Mouse (Mus musculus): Measurements from ENCODE around the gene Fgfr2. TPM values are rescaled to one million over a fixed set of nuclear protein-coding genes. Genes with fewer than 3 reads are reported as not detected.

Fgfr2 gene
- polyA plus RNA-seq, 1 experiment from 2014 or later: 20.3 TPM

DNA sequence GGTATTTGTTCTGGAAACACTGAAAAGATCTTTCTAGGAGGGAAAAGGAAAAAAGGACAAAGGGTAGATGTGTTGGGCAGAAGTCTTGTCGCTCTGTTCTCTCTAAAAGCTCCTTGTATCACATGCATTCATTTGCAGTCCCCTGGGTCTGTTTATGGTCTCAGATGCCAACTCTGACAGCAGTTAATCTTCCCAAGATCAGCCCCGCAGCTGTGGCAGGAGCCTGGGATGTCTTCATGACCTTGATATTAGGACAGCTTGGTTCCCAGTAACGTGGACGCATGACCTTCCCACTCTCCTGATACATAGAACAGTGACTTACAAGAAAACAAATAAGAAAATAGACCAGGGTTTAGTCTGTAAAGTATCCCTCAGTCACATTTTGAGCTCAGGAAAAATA lies 2509.2 kb downstream of the Fgfr2 start:
- Histone ChIP-seq H3K27ac (ENCODE audit: low read length) (0 out of 2 replicates have a peak overlapping the region, but pooled peaks have one; percentile 20), H3K9ac (ENCODE audit: low read length) (no peak overlapping the region), H3K4me3 (ENCODE audit: low read length) (no peak overlapping the region), H3K36me3 (ENCODE audit: control insufficient read depth, insufficient read depth) (no peaks in the 10 kb centered on the region), H3K4me1 (ENCODE audit: control insufficient read depth, insufficient read depth, low read length) (no peaks in the 10 kb centered on the region; the same call in 1 of the 2 replicates), H3K4me2 (ENCODE audit: low read depth, low read length) (no peak overlapping the region), H3K27me3 (ENCODE audit: control insufficient read depth, insufficient read depth, low read length) (no peaks in the 10 kb centered on the region), H3K9me3 (replicated peaks; ENCODE audit: control insufficient read depth, low read length) (no peaks in the 10 kb centered on the region)
- WGBS: 49% methylated on average over 4 of the region's 4 CpGs
- no peak for ATAC-seq (replicated peaks; ENCODE audit: extremely low read depth, insufficient read depth, low FRiP score)

GRCm38 (mm10) chr7:130606958-130607357 lies 2516.2 kb downstream of the Fgfr2 start:
- no peak for ATAC-seq (replicated peaks; ENCODE audit: extremely low read depth, insufficient read depth, low FRiP score)
- WGBS: 88% methylated on average over 4 of the region's 4 CpGs
- Histone ChIP-seq H3K4me1 (ENCODE audit: control insufficient read depth, insufficient read depth, low read length) (peaks cover 5% of the 10 kb centered on the region; the same call in 1 of the 2 replicates), H3K9me3 (replicated peaks; ENCODE audit: control insufficient read depth, low read length) (no peaks in the 10 kb centered on the region), H3K9ac (ENCODE audit: low read length) (no peak overlapping the region), H3K27me3 (ENCODE audit: control insufficient read depth, insufficient read depth, low read length) (no peaks in the 10 kb centered on the region), H3K36me3 (ENCODE audit: control insufficient read depth, insufficient read depth) (no peaks in the 10 kb centered on the region), H3K27ac (ENCODE audit: low read length) (no peak overlapping the region), H3K4me2 (ENCODE audit: low read depth, low read length) (no peak overlapping the region), H3K4me3 (ENCODE audit: low read length) (no peak overlapping the region)

GRCm38 (mm10) chr7:130605111-130605510 lies 2518.0 kb downstream of the Fgfr2 start:
- Histone ChIP-seq H3K27ac (ENCODE audit: low read length) (no peak overlapping the region), H3K27me3 (ENCODE audit: control insufficient read depth, insufficient read depth, low read length) (no peaks in the 10 kb centered on the region), H3K9ac (ENCODE audit: low read length) (no peak overlapping the region), H3K4me3 (ENCODE audit: low read length) (no peak overlapping the region), H3K36me3 (ENCODE audit: control insufficient read depth, insufficient read depth) (no peaks in the 10 kb centered on the region), H3K9me3 (replicated peaks; ENCODE audit: control insufficient read depth, low read length) (no peaks in the 10 kb centered on the region), H3K4me1 (ENCODE audit: control insufficient read depth, insufficient read depth, low read length) (peaks cover 5% of the 10 kb centered on the region; the same call in 1 of the 2 replicates), H3K4me2 (ENCODE audit: low read depth, low read length) (no peak overlapping the region)
- WGBS: 22% methylated on average over 6 of the region's 6 CpGs
- ATAC-seq (replicated peaks; ENCODE audit: extremely low read depth, insufficient read depth, low FRiP score): no peak

GRCm38 (mm10) chr7:130604390-130604789 lies 2518.8 kb downstream of the Fgfr2 start:
- H3K4me2 ChIP-seq (ENCODE audit: low read depth, low read length): no peak overlapping the region
- no peaks in the 10 kb centered on the region for H3K27me3 ChIP-seq (ENCODE audit: control insufficient read depth, insufficient read depth, low read length)
- no peak overlapping the region for H3K9ac ChIP-seq (ENCODE audit: low read length)
- no peak overlapping the region for H3K4me3 ChIP-seq (ENCODE audit: low read length)
- ATAC-seq (replicated peaks; ENCODE audit: extremely low read depth, insufficient read depth, low FRiP score): no peak
- no peaks in the 10 kb centered on the region for H3K9me3 ChIP-seq (replicated peaks; ENCODE audit: control insufficient read depth, low read length)
- H3K4me1 ChIP-seq (ENCODE audit: control insufficient read depth, insufficient read depth, low read length): peaks cover 5% of the 10 kb centered on the region; the same call in 1 of the 2 replicates
- H3K27ac ChIP-seq (ENCODE audit: low read length): no peak overlapping the region
- H3K36me3 ChIP-seq (ENCODE audit: control insufficient read depth, insufficient read depth): no peaks in the 10 kb centered on the region
- 62% methylated on average over 2 of the region's 2 CpGs for WGBS

GRCm38 (mm10) chr7:130603556-130603955 lies 2519.6 kb downstream of the Fgfr2 start:
- WGBS: 75% methylated on average over 5 of the region's 5 CpGs
- no peak overlapping the region for H3K4me2 ChIP-seq (ENCODE audit: low read depth, low read length)

GRCm38 (mm10) chr7:130602804-130603203 lies 2520.3 kb downstream of the Fgfr2 start:
- Histone ChIP-seq H3K27me3 (ENCODE audit: control insufficient read depth, insufficient read depth, low read length) (no peaks in the 10 kb centered on the region), H3K4me2 (ENCODE audit: low read depth, low read length) (no peak overlapping the region), H3K4me3 (ENCODE audit: low read length) (no peak overlapping the region), H3K4me1 (ENCODE audit: control insufficient read depth, insufficient read depth, low read length) (peaks cover 5% of the 10 kb centered on the region; the same call in 1 of the 2 replicates), H3K9me3 (replicated peaks; ENCODE audit: control insufficient read depth, low read length) (no peaks in the 10 kb centered on the region), H3K27ac (ENCODE audit: low read length) (no peak overlapping the region), H3K9ac (ENCODE audit: low read length) (no peak overlapping the region), H3K36me3 (ENCODE audit: control insufficient read depth, insufficient read depth) (no peaks in the 10 kb centered on the region)
- no peak for ATAC-seq (replicated peaks; ENCODE audit: extremely low read depth, insufficient read depth, low FRiP score)
- WGBS: 70% methylated on average over 1 of the region's 1 CpGs

More at GRCm38 (mm10) chr7:130603556-130603955, 2519.6 kb downstream of the Fgfr2 start:
- no peak overlapping the region for H3K27ac ChIP-seq (ENCODE audit: low read length)
- H3K27me3 ChIP-seq (ENCODE audit: control insufficient read depth, insufficient read depth, low read length): no peaks in the 10 kb centered on the region
- no peak overlapping the region for H3K9ac ChIP-seq (ENCODE audit: low read length)
- no peaks in the 10 kb centered on the region for H3K36me3 ChIP-seq (ENCODE audit: control insufficient read depth, insufficient read depth)
- ATAC-seq (replicated peaks; ENCODE audit: extremely low read depth, insufficient read depth, low FRiP score): no peak
- peaks cover 5% of the 10 kb centered on the region; the same call in 1 of the 2 replicates for H3K4me1 ChIP-seq (ENCODE audit: control insufficient read depth, insufficient read depth, low read length)
- no peaks in the 10 kb centered on the region for H3K9me3 ChIP-seq (replicated peaks; ENCODE audit: control insufficient read depth, low read length)
- no peak overlapping the region for H3K4me3 ChIP-seq (ENCODE audit: low read length)

DNA sequence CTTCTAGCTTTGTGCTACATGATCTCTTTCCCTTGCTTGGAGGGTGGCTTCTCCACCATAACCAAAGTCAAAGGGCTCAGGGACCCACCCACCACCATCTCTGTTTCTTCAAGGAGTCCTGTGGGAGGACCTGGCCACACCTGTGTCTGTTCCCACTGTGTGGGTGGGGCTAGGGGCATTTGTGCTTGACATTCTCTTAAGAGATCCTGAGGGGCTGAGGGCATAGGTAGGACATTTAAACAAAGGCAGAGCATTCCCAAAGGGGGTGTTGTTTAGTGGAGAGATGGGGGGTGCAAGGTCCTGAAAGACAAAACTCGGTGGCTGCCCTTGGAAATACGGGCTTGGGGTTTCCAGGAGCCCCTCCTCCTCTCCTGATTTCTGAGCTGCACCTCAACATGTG lies 2522.6 kb downstream of the Fgfr2 start:
- Histone ChIP-seq H3K27me3 (ENCODE audit: control insufficient read depth, insufficient read depth, low read length) (no peaks in the 10 kb centered on the region), H3K9me3 (replicated peaks; ENCODE audit: control insufficient read depth, low read length) (no peaks in the 10 kb centered on the region), H3K4me1 (ENCODE audit: control insufficient read depth, insufficient read depth, low read length) (peaks cover 16% of the 10 kb centered on the region), H3K27ac (ENCODE audit: low read length) (no peak overlapping the region), H3K9ac (ENCODE audit: low read length) (no peak overlapping the region), H3K4me3 (ENCODE audit: low read length) (no peak overlapping the region), H3K36me3 (ENCODE audit: control insufficient read depth, insufficient read depth) (no peaks in the 10 kb centered on the region), H3K4me2 (ENCODE audit: low read depth, low read length) (no peak overlapping the region)
- 70% methylated on average over 2 of the region's 2 CpGs for WGBS
- ATAC-seq (replicated peaks; ENCODE audit: extremely low read depth, insufficient read depth, low FRiP score): no peak

DNA sequence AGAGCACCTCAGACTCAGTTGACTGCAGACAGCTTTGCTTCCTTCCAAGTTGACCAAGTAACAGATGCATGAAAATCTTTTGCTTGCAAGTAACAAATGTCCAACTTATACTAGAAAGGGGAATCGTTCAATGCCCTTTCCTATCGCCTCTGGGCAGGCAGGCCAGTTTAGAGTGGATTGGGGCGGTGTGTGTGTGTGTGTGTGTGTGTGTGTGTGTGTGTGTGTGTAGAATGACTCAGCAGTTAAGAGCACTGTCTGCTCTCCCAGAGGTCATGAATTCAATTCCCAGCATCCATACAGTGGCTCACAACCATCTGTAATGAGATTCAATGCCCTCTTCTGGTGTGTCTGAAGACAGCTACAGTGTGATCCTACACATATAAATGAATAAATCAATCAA lies 2523.1 kb downstream of the Fgfr2 start:
- no peaks in the 10 kb centered on the region for H3K27me3 ChIP-seq (ENCODE audit: control insufficient read depth, insufficient read depth, low read length)
- H3K27ac ChIP-seq (ENCODE audit: low read length): no peak overlapping the region
- no peaks in the 10 kb centered on the region for H3K36me3 ChIP-seq (ENCODE audit: control insufficient read depth, insufficient read depth)
- H3K4me1 ChIP-seq (ENCODE audit: control insufficient read depth, insufficient read depth, low read length): peaks cover 13% of the 10 kb centered on the region
- H3K4me2 ChIP-seq (ENCODE audit: low read depth, low read length): no peak overlapping the region
- 85% methylated on average over 3 of the region's 3 CpGs for WGBS
- H3K9me3 ChIP-seq (replicated peaks; ENCODE audit: control insufficient read depth, low read length): no peaks in the 10 kb centered on the region
- no peak for ATAC-seq (replicated peaks; ENCODE audit: extremely low read depth, insufficient read depth, low FRiP score)
- no peak overlapping the region for H3K9ac ChIP-seq (ENCODE audit: low read length)
- H3K4me3 ChIP-seq (ENCODE audit: low read length): no peak overlapping the region

DNA sequence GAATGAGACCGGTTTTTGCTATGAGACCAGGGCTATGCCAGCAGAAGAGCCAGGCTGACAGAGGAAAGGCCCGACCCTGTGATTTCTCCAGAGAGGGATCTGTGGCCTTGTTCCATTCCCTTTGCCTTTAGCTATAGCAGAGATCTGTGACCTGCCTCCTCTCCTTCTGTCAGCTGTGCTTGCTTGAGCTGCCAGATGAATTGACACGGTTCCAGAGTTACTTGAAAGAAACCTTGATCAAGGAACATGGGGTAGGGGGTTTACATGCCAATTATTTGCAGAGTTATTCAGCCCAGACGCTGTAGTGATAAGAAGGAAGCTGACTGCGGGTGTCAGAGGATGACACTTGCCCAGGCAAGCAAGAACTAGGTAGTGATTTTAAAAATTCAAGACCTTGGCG lies 2525.6 kb downstream of the Fgfr2 start:
- Histone ChIP-seq H3K9me3 (replicated peaks; ENCODE audit: control insufficient read depth, low read length) (no peaks in the 10 kb centered on the region), H3K36me3 (ENCODE audit: control insufficient read depth, insufficient read depth) (no peaks in the 10 kb centered on the region), H3K27me3 (ENCODE audit: control insufficient read depth, insufficient read depth, low read length) (no peaks in the 10 kb centered on the region), H3K4me1 (ENCODE audit: control insufficient read depth, insufficient read depth, low read length) (peaks cover 11% of the 10 kb centered on the region), H3K4me3 (ENCODE audit: low read length) (no peak overlapping the region), H3K4me2 (ENCODE audit: low read depth, low read length) (no peak overlapping the region), H3K27ac (ENCODE audit: low read length) (no peak overlapping the region), H3K9ac (ENCODE audit: low read length) (no peak overlapping the region)
- 56% methylated on average over 6 of the region's 6 CpGs for WGBS
- no peak for ATAC-seq (replicated peaks; ENCODE audit: extremely low read depth, insufficient read depth, low FRiP score)
